Mouse (Mus musculus) left cerebral cortex, postnatal 25 days (tissue): ENCODE measurements around the gene Ube2c. TPM values are rescaled to one million over a fixed set of nuclear protein-coding genes. Genes with fewer than 3 reads are reported as not detected.

Experiments used
- DNase-seq, 2 experiments: peaks; one replicate each; pipeline ENCODE4 v3.0.0; 2022; ENCODE audit warnings: low spot score in 2 of 2, mixed read lengths in 1 of 2
- intact Hi-C: fragments of 180-260 bp; cut with DNase I; formaldehyde crosslinking; loops from one replicate; pipeline ENCODE4 v1.15.1; 2025
- total RNA-seq, 2 experiments: library from RNA; stranded (reverse); gene quantifications; 2 replicates each; pipeline ENCODE4 v1.2.3; 2021

The Ube2c gene
- total RNA-seq, 2 experiments from 2014 or later = 0.60 to 0.89 TPM

GRCm38 (mm10) chr2:164760059-164760833, 9.5 kb upstream of the Ube2c start:
- no peak for DNase-seq
- intact Hi-C loops = no loop called here

GRCm38 (mm10) chr2:164761502-164761901, 8.2 kb upstream of the Ube2c start:
- intact Hi-C loops = no loop called here
- no peak for DNase-seq

- no peak for DNase-seq
- intact Hi-C loops = no loop called here
Observed at GRCm38 (mm10) chr2:164761971-164762370, 7.7 kb upstream of the Ube2c start.

- intact Hi-C loops = no loop called here
Observed at GRCm38 (mm10) chr2:164762593-164762992, 7.1 kb upstream of the Ube2c start.

DNA sequence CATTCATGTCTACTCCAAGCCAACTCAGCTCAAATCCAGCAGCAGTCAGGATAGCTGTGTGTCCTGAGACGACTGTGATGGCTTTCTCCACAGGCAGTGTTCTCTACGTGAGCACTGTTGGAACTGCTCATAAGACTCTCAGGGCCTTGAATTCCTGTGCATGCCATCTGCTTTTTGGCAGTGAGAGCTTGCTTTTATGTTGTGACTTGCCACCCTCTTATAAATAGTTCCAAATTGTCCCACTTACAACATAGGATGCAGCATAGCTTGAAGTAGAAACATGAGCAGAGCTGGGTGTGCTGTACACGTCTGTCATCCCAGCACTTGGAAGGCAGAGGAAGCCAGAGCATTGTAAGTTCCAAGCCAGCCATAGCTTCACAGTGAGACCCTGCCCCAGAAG, 3.9 kb upstream of the Ube2c start:
- DNase-seq = peak; percentile 29 to 83
- intact Hi-C loops = no loop called here

More at GRCm38 (mm10) chr2:164762593-164762992, 7.1 kb upstream of the Ube2c start:
- DNase-seq = no peak

- no peak for DNase-seq
- intact Hi-C loops = no loop called here
Observed at GRCm38 (mm10) chr2:164767812-164768540, 1.7 kb upstream of the Ube2c start.

DNA sequence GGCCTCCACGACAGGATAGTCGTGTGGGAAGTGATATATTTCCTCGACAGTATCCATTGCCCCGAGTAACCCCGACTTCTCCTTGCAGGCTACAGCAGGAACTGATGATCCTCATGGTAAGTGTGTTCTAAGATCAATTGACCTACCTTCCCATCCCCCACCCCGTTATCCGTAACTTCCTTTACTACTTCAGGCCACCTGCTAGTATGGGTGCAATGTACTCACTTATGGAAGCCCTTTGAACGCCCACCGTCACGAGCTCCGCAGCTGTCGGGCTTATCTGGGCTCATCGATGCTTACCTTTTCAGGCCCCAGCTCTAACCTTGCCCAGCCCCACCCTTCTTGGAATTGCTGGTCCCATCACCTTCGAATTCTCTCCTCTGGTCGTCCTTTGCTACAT, 581 bp downstream of the Ube2c start:
- no peak for DNase-seq
- intact Hi-C loops = no loop called here

GRCm38 (mm10) chr2:164771123-164771522, 1.4 kb downstream of the Ube2c start:
- no peak for DNase-seq
- intact Hi-C loops = no loop called here

DNA sequence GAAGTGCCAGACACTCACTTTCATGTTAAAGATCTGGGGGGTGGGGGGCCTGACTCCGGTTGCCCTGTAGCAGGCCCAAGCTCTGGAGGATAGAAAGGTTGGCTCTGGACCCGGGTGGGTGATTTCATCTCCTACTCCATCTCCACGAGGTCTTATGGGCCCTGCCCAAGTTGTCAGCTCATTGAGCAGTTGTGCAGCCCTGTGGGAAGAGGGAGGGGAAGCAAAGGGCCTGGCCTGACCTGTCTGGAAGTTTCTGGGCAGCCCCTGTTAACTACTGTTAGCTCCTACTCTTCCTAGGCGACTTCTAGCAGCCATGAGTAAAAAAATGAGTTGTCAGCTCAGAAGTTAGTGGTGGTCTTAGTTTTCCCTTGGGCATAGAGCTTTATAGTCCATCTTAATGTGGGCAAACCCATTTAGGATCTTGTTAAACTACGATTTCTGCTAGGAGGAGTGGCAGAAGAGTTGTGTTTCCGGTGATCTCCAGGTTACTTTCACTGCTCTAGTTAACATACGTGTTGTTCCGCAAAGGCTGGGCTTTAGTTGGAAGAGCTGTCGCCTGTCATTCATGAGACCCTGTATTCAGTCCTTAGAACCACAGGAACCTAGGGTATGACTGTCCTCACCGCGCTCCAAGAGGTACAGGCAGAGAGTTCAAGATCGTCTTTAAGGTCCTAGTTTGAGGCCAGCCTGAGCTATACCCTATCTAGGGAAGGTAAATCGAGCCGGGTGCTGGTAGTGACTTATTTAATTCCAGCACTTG, 3.7 kb downstream of the Ube2c start:
- intact Hi-C loops = no loop called here
- DNase-seq = no peak

- no peak for DNase-seq
- intact Hi-C loops = no loop called here
Observed at GRCm38 (mm10) chr2:164773989-164774364, 4.3 kb downstream of the Ube2c start.

DNA sequence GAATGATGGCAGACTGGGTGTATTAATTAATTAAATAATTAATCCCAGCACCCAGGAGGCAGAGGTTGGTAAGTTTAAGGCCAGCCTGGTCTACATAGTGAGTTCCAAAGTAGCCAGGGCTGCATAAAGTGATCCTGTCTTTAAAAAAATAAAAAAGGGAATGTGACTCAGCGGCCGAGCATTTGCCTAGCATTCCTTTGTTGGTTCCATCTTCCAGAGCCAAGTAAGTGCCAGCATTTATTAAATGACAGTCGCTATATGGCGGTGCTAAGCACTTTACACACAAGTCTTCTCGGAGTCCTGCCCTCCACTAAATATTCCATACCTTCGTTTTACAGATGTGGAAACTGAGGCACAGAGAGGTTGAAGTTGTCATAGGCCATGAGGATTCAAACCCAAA, 6.4 kb downstream of the Ube2c start:
- no peak for DNase-seq
- intact Hi-C loops = no loop called here

- intact Hi-C loops = no loop called here
- no peak for DNase-seq
Observed at GRCm38 (mm10) chr2:164776801-164777200, 7.1 kb downstream of the Ube2c start.

- no peak for DNase-seq
- intact Hi-C loops = no loop called here
Observed at GRCm38 (mm10) chr2:164777246-164778014, 7.7 kb downstream of the Ube2c start.

- intact Hi-C loops = no loop called here
- DNase-seq = no peak
Observed at GRCm38 (mm10) chr2:164778015-164778287, 8.3 kb downstream of the Ube2c start.

DNA sequence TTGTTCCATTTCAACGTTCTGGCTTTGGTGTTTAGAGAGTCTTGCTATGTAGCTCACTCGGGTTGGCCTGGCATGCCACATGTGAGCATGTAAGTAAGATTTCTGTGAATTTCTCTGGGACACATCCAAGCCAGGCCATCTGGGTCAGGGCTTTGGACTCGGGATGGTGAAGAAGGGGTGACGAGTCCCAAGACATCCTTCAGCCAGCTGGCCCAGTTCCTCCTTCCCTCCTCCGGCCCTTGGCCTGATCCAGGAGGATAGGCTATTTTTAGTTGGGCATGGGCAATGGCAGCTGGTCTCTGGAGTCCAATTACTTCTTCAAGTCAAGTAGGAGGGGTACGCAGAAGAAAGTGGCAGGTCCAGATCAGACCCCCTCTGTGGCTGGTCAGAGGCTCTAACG, 9.1 kb downstream of the Ube2c start:
- intact Hi-C loops = no loop called here
- no peak for DNase-seq

DNA sequence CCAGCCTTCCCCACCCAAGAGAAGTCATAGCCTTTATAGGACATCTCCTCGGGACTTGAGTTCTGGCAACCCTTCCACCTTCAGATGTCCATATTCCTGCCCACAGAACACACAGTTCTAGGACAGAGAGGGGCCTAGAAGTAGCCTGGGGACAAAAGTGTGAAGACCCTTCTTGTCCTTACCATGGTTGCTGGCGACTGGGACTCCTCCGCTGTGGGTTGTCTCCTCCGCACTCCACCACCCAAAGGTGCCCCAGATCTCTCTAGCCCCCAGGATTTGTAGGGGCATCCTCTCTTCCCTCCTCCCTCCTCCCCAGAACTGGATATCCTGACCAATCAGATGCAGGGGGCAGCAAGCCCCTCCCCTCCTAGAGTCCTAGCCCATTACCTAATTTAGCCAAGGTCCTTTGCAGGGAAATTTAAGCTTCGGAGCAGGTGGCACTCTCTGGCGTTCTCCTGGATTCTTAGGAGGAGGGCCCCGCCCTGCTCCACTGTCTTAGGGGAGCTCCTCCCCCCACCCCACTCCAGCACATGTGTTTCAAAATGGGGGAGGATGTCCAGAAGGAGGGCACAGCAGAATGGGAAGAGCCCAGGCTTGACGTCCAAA, 9.9 kb downstream of the Ube2c start, which contains the start of gene Tnnc2:
Tnnc2 (minus strand) TSS at position 487 of the 606 bp plus-strand sequence.
- intact Hi-C loops = no loop called here
- DNase-seq = no peak

GRCm38 (mm10) chr2:164781876-164782275, 12.2 kb downstream of the Ube2c start:
- DNase-seq = no peak
- intact Hi-C loops = no loop called here

- intact Hi-C loops = no loop called here
- no peak for DNase-seq
Observed at GRCm38 (mm10) chr2:164783926-164784581, 14.4 kb downstream of the Ube2c start.

DNA sequence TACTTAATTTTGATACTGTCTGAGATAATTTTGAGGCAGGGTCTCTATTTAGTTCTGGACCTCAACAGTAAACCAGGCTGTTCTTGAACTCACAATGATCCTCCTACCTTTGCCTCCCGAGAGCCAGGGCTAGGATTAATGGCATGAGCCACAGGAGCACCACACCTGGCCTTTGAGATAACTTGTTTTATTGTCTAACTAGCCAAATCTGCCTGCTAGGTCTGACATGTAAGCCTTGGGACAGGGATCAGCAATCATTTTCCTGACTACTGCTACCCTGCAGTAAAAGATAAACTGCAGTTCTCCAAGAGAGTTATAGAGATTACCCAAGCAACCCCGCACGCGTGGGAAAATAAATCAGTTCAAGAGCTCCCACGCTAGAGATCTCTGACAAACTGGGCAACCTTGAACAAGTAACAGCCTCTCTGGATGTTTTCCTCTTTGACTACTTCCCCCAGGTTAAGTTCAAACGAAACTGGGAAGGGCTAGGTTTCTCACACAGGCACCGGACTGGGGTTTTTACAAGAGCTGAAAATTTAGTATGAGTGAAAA, 15.2 kb downstream of the Ube2c start:
- intact Hi-C loops = no loop called here

More for the DNA sequence above, 15.2 kb downstream of the Ube2c start:
- DNase-seq = no peak
